Mouse (Mus musculus): ENCODE results near the gene Zbtb32. TPM values are rescaled to one million over a fixed set of nuclear protein-coding genes. Genes with fewer than 3 reads are reported as not detected.

The Zbtb32 gene
- total and polyA plus RNA-seq, 3 experiments, result 173 to 183 (median 178) TPM

- TF ChIP-seq SIN3A (IDR thresholded peaks at IDR 0.05; ENCODE audit: low read length) (peak; percentile 73), RCOR1 (conservative IDR thresholded peaks at IDR 0.05; ENCODE audit: low read depth, low read length) (no peak), MAZ (IDR thresholded peaks at IDR 0.05; ENCODE audit: low read depth, low read length) (no peak), RAD21 (IDR thresholded peaks at IDR 0.05; ENCODE audit: low read depth, low read length) (no peak), ZNF384 (IDR thresholded peaks at IDR 0.05; ENCODE audit: low read depth, low read length) (no peak), JUND (conservative IDR thresholded peaks at IDR 0.05; ENCODE audit: low read depth, low read length) (no peak), PAX5 (IDR thresholded peaks at IDR 0.05; ENCODE audit: low read length) (no peak), MAX (IDR thresholded peaks at IDR 0.05; ENCODE audit: low read length) (0 out of 2 replicates have a peak, but pooled peaks have one; percentile 7), TCF12 (IDR thresholded peaks at IDR 0.05; ENCODE audit: low read depth, low read length) (peak; percentile 74), NELFE (IDR thresholded peaks at IDR 0.05; ENCODE audit: low read depth, low read length) (peak; percentile 82), ZC3H11A (IDR thresholded peaks at IDR 0.05; ENCODE audit: low read depth, low read length) (no peak), UBTF (IDR thresholded peaks at IDR 0.05; ENCODE audit: low read depth, low read length) (no peak), CHD2 (IDR thresholded peaks at IDR 0.05; ENCODE audit: low read length) (no peak), IRF4 (IDR thresholded peaks at IDR 0.05; ENCODE audit: low read depth, low read length) (peak; percentile 25; the same call in 1 of the 2 replicates)
These were observed 27.0 kb upstream of the Zbtb32 start, which contains the start of gene Cox6b1 (continued) for GRCm38 (mm10) chr7:30625530-30626384.

GRCm38 (mm10) chr7:30619202-30619601 lies 20.5 kb upstream of the Zbtb32 start:
- Histone ChIP-seq H3K79me2 (replicated peaks; ENCODE audit: control insufficient read depth, extremely low read depth, insufficient read depth, poor library complexity, severe bottlenecking) (peaks cover 24% of the 10 kb centered on the region), H3K4me2 (ENCODE audit: insufficient read depth, low read depth, poor library complexity, severe bottlenecking) (no peak overlapping the region), H3K36me3 (replicated peaks in 1 of 2; ENCODE audit: control insufficient read depth in 1 of 2, insufficient read depth in 1 of 2, low read length in 1 of 2) (peaks cover 60 to 83% of the 10 kb centered on the region in 2 experiments), H3K9ac (ENCODE audit: insufficient read depth, low read depth) (no peak overlapping the region), H3K4me1 (ENCODE audit: control insufficient read depth in 1 of 2, insufficient read depth in 2 of 2) (peaks cover 2 to 13% of the 10 kb centered on the region in 2 experiments; a peak in 2 of 4 replicates), H3K9me3 (replicated peaks; ENCODE audit: low read length) (no peaks in the 10 kb centered on the region), H3K27me3 (replicated peaks) (no peaks in the 10 kb centered on the region), H3K27ac (ENCODE audit: insufficient read depth, low read depth) (no peak overlapping the region), H3K4me3 (replicated peaks in 1 of 3; ENCODE audit: low read depth in 2 of 3, low read length in 2 of 3, poor library complexity in 1 of 3) (no peak overlapping the region)
- peak; percentile 40 for DNase-seq (ENCODE audit: extremely low read depth)
- TF ChIP-seq RAD21 (IDR thresholded peaks at IDR 0.05; ENCODE audit: low read depth, low read length) (peak; percentile 31), MEF2A (IDR thresholded peaks at IDR 0.05; ENCODE audit: borderline replicate concordance, low read depth, low read length) (no peak), CTCF (conservative IDR thresholded peaks at IDR 0.05 in 1 of 2, IDR thresholded peaks at IDR 0.05 in 1 of 2; ENCODE audit: low read depth in 2 of 2, low read length in 2 of 2) (peak; percentile 56 to 67), SMC3 (IDR thresholded peaks at IDR 0.05; ENCODE audit: low read depth, low read length) (peak; percentile 19)
- in situ Hi-C loops (cut with MboI; ENCODE audit: low pct_ligation_motif_present, low pct_unique_long_range_greater_than_20kb, low sequenced_read_pairs), result no loop called here
- dilution Hi-C loops (cut with MboI; ENCODE audit: extremely low pct_ligation_motif_present, extremely low pct_unique_long_range_greater_than_20kb, low sequenced_read_pairs), result no loop called here

GRCm38 (mm10) chr7:30618658-30619057 lies 19.9 kb upstream of the Zbtb32 start:
- H3K27me3 ChIP-seq (replicated peaks), result no peaks in the 10 kb centered on the region
- H3K4me1 ChIP-seq (ENCODE audit: control insufficient read depth in 1 of 2, insufficient read depth in 2 of 2), result peaks cover 2 to 15% of the 10 kb centered on the region in 2 experiments; a peak in 2 of 4 replicates
- peaks cover 21% of the 10 kb centered on the region for H3K79me2 ChIP-seq (replicated peaks; ENCODE audit: control insufficient read depth, extremely low read depth, insufficient read depth, poor library complexity, severe bottlenecking)
- in situ Hi-C loops (cut with MboI; ENCODE audit: low pct_ligation_motif_present, low pct_unique_long_range_greater_than_20kb, low sequenced_read_pairs) (no loop called here), dilution Hi-C loops (cut with MboI; ENCODE audit: extremely low pct_ligation_motif_present, extremely low pct_unique_long_range_greater_than_20kb, low sequenced_read_pairs) (no loop called here)
- DNase-seq (ENCODE audit: extremely low read depth), result no peak
- H3K27ac ChIP-seq (ENCODE audit: insufficient read depth, low read depth), result no peak overlapping the region
- no peak for TF ChIP-seq SIN3A (IDR thresholded peaks at IDR 0.05; ENCODE audit: low read length)
- no peak for TF ChIP-seq CHD1 (IDR thresholded peaks at IDR 0.05; ENCODE audit: low read depth, low read length)
- no peak for TF ChIP-seq CHD2 (IDR thresholded peaks at IDR 0.05; ENCODE audit: low read length)
- TF ChIP-seq UBTF (IDR thresholded peaks at IDR 0.05; ENCODE audit: low read depth, low read length), result no peak
- TF ChIP-seq HCFC1 (IDR thresholded peaks at IDR 0.05; ENCODE audit: low read depth, low read length), result no peak
- no peak for TF ChIP-seq ZMIZ1 (IDR thresholded peaks at IDR 0.05; ENCODE audit: low read depth, low read length)
- no peak for TF ChIP-seq USF1 (IDR thresholded peaks at IDR 0.05; ENCODE audit: low read depth, low read length)
- no peak for TF ChIP-seq ZKSCAN1 (IDR thresholded peaks at IDR 0.05; ENCODE audit: borderline replicate concordance, low read depth, low read length)
- TF ChIP-seq IRF4 (IDR thresholded peaks at IDR 0.05; ENCODE audit: low read depth, low read length), result no peak
- TF ChIP-seq RCOR1 (conservative IDR thresholded peaks at IDR 0.05; ENCODE audit: low read depth, low read length), result no peak
- H3K9me3 ChIP-seq (replicated peaks; ENCODE audit: low read length), result no peaks in the 10 kb centered on the region
- peaks cover 59 to 78% of the 10 kb centered on the region in 2 experiments for H3K36me3 ChIP-seq (replicated peaks in 1 of 2; ENCODE audit: control insufficient read depth in 1 of 2, insufficient read depth in 1 of 2, low read length in 1 of 2)
- no peak overlapping the region for H3K4me3 ChIP-seq (replicated peaks in 1 of 3; ENCODE audit: low read depth in 2 of 3, low read length in 2 of 3, poor library complexity in 1 of 3)
- H3K9ac ChIP-seq (ENCODE audit: insufficient read depth, low read depth), result no peak overlapping the region
- no peak overlapping the region for H3K4me2 ChIP-seq (ENCODE audit: insufficient read depth, low read depth, poor library complexity, severe bottlenecking)

Measured in CH12.LX (cell line).